In genomic region chr4:135236658-135237057, GRCm38 (mm10) we compare ENCODE assay signal across 12 mouse cellular contexts.
"Had no signal": no experiment of that assay in that cellular context is flagged by ENCODE, and none has a peak within 500 bp of the region (broad histone marks: within the 10 kb centered on the region; RNA-seq: fewer than 3 reads in every experiment).

No protein-coding gene starts in this region.

- H3K4me3 ChIP-seq: limb, embryonic 15.5 days; liver, embryonic 12.5 days; midbrain, embryonic 13.5 days; neural tube, embryonic 12.5 days had no signal

- ATAC-seq: liver, embryonic 12.5 days; midbrain, embryonic 13.5 days had no signal

- H3K9ac ChIP-seq: limb, embryonic 15.5 days; liver, embryonic 12.5 days; lung, embryonic 14.5 days; midbrain, embryonic 13.5 days; neural tube, embryonic 12.5 days had no signal

- H3K27ac ChIP-seq: limb, embryonic 15.5 days; liver, embryonic 12.5 days; midbrain, embryonic 13.5 days; neural tube, embryonic 12.5 days; stomach, postnatal 0 days had no signal

- DNase-seq: kidney, postnatal 10 days; kidney, postnatal 4 days; left cerebral cortex, postnatal 4 days; lung, embryonic 14.5 days; lung, postnatal 10 days; lung, postnatal 4 days; thymus, postnatal 14 days had no signal

- H3K27me3 ChIP-seq: limb, embryonic 15.5 days; liver, embryonic 12.5 days; midbrain, embryonic 13.5 days; neural tube, embryonic 12.5 days had no signal

- H3K4me2 ChIP-seq: limb, embryonic 15.5 days; liver, embryonic 12.5 days; lung, embryonic 14.5 days; midbrain, embryonic 13.5 days; neural tube, embryonic 12.5 days had no signal

- H3K9me3 ChIP-seq: limb, embryonic 15.5 days; liver, embryonic 12.5 days; midbrain, embryonic 13.5 days; neural tube, embryonic 12.5 days had no signal
